Mouse (Mus musculus): ENCODE data around the gene Fgf15.
A peak's percentile ranks its signal among the peaks of the same experiment; 100 is the strongest.
"Not testable (repeated sequence)": the region's sequence is repeated elsewhere in the genome, so short reads cannot be mapped to it uniquely, and the experiment has no call there.

Fgf15 gene

DNA sequence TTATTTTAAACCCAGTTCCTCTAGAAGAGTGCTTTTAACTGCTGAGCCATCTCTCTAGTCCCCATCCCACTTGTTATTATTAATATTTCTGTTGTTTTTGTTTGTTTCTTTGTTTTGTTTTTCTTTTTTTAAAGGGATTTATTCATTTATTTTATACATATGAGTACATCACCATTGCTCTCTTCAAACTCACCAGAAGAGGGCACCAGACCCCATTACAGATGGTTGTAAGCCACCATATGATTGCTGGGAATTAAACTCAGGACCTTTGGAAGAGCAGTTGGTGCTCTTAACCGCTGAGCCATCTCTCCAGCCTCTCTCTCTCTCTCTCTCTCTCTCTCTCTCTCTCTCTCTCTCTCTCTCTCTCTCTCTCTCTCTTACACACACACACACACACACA, 5.7 kb upstream of the Fgf15 start:
- not testable (repeated sequence) for DNase-seq (ENCODE audit: low spot score in 2 of 2)

DNA sequence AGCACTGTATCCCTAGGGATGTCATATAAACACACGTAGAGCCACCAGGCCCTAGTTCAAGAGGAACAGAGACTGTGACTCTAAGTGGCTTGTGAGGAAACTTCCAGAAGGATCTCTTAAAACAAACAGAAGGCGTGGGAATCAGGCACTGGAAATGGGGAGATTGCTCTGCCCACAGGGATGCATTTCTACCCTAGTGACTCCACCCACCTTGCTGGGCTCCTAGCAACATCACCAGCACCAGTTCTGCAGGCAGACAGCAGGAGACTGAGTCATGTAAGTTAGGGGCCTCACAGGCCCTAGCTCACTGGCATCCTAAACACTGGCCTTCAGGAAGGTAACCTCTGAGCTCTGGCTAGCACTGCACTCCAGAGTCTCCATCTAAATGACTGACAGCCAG, 4.5 kb upstream of the Fgf15 start:
- DNase-seq (ENCODE audit: low spot score in 2 of 2) = no peak

DNA sequence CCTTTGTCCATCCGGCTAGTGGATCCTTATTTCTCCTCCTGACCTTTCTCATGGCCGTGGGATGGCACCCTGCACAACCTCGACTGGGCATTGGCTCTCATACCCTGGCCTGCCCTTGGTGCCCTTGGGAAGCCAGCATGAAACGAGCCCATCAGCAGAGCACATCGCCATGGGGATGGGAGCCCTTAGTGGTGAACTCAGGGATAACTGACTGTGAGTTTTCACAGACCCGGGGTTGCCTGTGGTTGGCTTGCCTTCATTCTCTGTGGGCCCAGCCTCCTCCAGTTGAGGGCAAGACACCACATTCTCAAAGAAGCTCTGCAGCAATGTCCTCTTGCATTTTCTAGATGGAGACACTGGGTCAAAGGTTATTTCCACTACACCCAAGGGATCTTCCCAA, 4.0 kb upstream of the Fgf15 start:
- DNase-seq (ENCODE audit: low spot score in 2 of 2) = no peak

DNA sequence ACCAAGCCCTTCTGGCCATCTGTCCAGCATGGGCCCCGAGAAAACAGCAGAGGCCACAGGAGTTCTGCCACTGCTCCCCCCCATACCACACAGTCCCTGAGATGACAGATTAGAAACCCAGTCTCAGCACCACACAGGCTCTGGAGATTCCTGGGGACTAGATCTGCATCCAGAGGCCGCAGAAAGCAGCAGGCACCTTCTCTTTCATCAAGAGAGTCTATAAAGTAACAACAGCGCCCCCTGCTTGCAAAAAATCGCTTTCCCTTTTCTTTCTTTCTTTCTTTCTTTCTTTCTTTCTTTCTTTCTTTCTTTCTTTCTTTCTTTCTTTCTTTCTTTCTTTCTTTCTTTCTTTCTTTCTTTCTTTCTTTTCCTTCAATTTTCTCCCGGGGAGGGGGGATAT, 2.1 kb upstream of the Fgf15 start:
- DNase-seq (ENCODE audit: low spot score in 2 of 2) = no peak

DNA sequence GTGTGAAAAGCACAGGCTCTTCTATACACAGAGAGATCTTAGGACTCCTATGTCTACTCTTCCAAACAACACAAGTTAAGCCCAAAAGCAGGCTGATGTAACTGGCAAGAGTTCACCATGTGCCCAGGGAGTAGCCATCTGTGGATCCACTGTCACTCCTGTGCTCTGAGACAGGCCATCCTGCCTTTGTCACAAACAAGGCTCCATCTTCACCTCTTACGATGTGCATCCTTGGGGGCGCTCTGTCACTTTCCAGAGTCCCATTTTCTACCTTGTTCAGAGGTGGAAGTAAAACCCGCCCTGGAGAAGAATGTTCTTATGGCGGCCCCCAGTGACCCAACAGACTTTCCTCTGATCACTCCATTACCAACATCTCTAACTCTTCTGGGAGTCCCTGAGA, 1.6 kb upstream of the Fgf15 start:
- no peak for DNase-seq (ENCODE audit: low spot score in 2 of 2)

DNA sequence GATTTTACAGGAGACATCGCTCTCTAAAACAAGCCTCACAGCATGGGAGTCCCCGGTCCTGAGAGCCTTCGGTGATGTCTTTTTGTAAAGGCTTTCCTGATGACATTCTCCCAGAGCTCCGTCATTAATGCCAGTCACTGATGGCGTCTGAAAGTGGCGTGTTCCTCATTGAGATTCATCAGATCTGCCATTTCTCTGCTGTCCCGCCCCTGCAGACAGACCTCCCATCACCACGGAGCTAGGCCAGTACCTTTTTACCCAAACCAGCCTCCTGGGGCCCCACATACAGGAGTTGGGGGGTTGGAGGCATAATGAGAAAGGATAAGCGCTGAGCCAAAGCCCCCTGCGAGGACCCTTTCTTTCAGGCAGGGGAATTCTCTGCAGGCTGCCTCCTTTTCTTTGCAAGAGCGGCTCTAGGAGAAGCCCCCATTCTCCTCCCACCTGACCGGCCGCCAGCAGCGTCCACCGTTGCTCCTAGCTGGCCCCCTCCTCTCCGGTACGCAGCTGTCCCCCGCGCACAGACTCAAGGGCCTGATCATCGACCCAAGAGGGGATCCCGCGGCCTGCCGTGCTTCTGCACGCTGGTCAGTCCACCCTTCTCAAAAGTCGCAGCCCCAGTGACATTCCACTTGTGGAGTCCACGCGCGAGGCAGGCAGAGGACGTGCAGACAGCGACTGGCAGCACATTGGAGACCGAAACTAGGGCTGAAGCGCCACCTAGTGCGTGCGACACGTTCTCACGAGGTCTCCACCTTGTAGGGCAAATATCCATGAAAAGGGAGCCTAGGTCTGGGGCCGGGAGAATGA, 823 bp upstream of the Fgf15 start:
- peak; percentile 24 to 26 for DNase-seq (ENCODE audit: low spot score in 2 of 2)

DNA sequence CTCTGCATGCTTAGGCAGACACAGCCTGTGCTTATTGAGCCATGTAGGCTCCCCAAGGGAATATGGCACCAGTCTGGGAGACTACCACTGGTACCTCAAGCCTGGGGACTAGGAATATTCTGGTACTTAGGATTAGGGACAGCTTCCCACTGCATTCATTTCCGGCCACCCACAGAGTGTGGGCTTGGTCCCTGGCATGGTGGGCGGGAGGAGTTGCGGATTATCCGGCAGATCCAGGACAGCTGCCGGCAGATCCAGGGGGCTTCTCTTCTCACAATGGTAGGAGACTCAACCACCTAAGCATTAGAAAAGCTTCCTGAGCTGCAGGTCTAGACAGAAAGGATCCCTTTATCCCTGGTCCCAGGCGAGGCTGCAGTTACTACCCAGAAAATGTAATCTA, 2.2 kb downstream of the Fgf15 start:
- DNase-seq (ENCODE audit: low spot score in 2 of 2) = no peak

DNA sequence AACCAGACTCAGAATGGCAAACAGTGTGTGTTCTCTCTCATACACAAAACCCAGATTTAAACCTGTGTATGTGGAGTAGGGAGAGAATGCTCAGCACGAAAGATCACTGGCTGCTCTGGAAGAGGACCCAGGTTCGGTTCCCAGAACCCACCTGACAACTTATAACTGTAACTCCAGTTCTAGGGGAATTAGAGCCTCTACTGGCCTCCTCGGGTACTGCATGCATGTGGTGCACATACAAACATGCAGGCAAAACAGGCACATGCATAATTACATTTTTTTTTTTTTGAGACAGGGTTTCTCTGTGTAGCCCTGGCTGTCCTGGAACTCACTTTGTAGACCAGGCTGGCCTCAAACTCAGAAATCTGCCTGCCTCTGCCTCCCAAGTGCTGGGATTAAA, 9.2 kb downstream of the Fgf15 start:
- not testable (repeated sequence) for DNase-seq (ENCODE audit: low spot score in 2 of 2)

DNA sequence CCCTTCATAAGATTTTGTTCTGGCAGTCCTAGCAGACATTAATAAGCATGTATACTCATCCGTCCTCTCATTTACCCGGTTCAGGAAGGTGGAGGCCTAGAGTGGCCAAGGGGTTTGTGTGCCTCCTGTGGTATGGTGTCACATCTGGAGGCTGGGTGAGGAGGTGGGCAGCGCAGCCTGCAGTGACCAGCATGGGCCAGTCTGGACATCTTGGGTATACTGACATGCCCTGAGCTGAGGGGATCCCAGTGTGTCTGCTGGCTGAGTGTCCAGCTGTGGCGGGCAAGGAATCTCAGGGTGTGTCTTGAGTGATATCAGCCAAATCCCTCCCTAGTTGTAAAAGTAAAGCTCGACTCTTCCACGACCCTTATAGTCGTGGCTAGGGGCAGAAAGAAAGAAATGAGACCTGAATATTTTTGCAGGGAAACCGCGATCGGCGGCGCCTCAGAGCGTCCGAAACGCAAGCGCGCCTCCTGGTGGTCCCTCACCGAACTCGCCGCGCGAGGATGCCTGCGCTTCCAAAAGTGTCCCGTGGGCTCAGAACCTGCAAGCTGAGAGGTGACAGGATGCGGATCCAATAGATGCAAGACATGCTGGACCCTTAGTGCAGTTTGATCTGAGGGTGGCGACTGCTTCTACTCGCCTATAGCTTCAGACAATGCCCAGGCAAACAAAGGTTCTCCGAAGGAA, 10.5 kb downstream of the Fgf15 start:
- no peak for DNase-seq (ENCODE audit: low spot score in 2 of 2)

DNA sequence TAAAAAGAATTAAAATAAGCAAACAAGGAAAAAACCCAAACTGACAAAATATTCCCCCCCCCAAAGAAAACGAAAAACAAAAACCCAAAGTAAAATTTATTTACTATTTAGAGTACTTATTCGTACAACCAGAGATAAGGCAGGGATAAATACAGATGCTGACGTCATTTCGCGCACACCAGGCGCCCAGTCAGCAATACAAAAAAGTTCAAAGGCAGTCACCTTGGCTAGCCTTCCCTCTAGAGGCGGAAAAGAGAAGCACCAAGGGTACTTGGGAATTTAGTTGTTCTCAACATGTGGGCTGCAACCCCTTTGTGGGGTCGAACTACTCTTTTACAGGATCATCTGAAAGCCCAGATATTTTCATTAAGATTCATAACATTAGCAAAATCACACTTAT, 11.5 kb downstream of the Fgf15 start:
- DNase-seq (ENCODE audit: low spot score in 2 of 2) = no peak

DNA sequence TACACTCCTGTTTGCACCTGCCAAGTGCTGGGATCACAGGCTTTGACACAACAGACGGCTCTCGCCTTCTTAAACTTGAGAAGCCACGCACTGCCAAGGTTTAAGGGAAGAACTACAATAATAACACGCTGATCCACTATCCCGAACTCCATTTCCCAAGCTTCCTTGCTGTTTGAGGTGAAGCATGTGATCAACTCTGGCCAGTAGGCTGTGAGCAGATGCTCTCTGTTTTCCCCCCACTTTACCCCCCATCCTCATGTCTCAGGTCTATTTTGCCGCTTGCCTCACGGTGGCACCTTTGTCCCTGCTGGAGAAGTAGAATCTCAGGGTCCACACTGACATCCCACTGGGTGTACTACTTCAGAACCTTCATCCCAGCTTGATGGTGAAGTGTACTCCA, 12.4 kb downstream of the Fgf15 start:
- no peak for DNase-seq (ENCODE audit: low spot score in 2 of 2)

DNA sequence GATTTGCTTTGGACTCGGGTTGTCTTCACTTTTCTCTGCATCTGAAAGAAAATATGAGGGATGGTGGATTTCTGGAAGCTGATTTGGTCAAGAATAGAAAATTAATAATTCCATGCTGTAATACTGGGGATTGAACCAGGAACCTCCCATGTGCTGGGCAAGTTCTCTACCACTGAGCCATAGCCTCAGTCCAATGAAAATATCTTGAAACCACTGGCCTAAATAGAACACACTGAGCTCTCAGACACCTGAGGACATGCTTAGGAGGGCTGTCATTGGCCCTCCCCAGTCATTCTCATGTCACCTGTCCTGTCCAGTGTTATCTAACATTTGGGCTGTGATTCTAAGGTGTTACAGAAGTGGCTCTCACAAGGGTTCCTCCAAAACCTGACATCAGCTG, 14.8 kb downstream of the Fgf15 start:
- no peak for DNase-seq (ENCODE audit: low spot score in 2 of 2)

DNA sequence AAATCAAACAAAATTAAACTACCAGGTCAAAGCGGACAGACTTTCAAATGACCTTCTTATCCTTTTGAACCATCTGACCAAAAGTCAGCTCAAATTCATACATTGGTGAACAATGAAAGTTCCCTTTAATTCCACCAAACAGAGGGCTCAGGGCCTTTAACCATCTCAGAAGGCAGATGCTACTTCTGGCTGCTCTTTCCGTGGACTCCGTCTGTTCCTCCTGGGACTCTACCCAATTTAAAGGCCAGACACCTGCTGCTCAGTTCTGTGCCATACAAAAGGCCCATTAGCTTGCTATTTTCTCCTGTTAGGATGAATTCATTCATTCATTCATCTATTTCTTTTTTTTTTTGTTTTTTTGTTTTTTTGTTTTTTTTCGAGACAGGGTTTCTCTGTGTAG, 16.6 kb downstream of the Fgf15 start:
- no peak for DNase-seq (ENCODE audit: low spot score in 2 of 2)

DNA sequence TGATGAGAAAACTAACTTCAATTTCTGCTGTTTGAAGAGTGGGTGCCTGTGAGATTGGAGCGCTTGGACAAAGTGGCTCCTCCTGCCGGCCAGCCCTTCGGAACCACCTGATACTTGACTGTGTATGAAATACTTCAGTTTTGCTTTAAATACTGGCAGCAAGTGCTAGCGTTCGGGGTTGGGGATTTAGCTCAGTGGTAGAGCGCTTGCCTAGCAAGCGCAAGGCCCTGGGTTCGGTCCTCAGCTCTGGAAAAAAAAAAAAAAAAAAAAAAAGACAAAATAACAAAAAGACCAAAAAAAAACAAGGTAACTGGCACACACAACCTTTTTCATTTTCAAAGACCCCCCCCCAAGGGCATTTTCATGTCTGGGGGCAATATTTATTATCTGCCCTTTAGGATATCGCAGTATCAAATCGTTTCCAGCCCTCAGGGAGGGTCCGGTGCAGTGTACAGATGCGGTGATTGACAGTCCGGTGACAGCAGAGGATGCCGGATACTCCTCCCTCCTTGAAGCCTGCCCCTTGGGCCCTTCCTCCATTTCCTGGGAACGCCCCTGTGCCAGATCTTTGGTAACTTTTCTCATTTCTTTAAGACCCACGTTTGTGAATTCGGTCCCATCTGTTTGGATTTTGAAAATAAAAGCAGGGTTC, 18.1 kb downstream of the Fgf15 start:
- no peak for DNase-seq (ENCODE audit: low spot score in 2 of 2)

DNA sequence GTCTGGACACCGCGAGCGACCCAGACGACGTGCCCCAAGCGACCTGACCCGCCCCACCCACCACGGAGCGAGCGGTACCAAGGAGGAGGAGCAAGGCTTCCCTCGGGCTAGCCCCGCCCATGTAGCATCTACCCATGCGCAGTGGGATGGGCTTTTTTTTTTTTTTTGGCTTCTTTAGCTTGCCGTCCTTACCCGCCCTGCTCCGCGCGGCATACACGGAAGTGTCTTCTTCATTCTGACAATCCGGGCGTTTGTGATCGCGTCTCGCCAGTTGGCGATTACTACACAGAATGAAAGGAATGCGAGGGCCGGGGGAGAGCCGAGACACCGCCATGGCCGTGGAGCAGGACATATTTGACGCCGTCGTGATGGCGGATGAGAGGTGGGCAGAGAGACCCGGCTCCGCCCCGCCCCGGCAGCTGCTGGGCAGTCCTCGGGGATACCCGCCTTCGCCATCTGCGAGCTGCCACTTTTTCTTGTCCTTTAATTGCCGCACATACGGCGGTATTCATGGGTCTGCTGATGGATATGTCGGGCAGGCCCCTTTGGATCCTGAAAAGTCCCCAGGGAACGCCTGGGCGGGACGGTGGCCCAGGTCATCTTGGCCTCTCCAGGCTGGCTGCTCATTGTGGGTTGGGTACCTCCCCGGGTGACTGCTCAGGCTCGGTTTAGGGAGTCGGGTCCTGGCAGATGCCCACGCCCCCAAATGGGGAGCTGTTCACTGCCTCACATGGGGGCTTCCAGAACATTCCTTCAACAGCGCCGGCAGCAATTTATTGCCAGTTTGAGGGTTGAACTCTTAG, 18.8 kb downstream of the Fgf15 start, which contains the start of gene LTO1:
LTO1 (plus strand) TSS at position 153 of the 803 bp plus-strand sequence.
- DNase-seq (ENCODE audit: low spot score in 2 of 2) = peak; percentile 88 to 91

DNA sequence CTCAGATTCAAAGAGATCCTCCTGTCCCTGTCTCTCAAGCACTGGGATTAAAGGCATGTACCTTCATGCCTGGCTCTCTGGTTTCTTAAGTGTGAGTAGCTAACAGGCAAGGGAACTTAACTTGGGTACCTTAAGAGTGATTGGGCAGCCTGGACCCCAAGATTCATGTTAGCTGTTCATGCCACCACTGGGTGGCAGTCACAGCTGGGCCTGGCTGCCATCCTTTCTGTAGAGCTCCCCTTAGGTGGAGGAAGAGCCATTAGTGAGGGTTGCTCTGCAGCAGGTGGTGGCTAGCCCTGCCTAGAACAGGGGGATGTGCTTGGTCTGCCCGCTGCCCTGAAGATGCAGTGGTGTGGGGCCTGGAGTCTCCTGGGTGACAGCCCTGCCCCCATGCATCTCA, 22.5 kb downstream of the Fgf15 start:
- no peak for DNase-seq (ENCODE audit: low spot score in 2 of 2)

DNA sequence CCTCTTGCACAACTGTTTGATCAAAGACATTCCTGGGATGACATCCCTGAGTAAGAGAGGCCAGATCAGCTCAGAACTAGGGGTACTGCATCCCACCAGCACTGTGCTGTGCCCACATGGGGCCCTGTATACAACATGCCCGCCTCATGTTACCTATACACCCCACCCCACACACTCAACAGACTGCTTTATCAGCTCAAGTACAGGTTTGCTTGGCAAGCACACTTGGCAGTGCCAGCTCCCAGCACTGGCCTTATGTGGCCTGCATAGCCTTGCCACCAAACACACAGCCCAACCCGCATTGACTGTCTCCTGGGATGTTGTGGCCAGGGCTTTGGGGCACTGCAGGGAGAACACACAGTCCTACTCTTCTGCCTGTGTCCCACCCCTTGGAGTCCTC, 31.3 kb downstream of the Fgf15 start:
- DNase-seq (ENCODE audit: low spot score in 2 of 2) = no peak

DNA sequence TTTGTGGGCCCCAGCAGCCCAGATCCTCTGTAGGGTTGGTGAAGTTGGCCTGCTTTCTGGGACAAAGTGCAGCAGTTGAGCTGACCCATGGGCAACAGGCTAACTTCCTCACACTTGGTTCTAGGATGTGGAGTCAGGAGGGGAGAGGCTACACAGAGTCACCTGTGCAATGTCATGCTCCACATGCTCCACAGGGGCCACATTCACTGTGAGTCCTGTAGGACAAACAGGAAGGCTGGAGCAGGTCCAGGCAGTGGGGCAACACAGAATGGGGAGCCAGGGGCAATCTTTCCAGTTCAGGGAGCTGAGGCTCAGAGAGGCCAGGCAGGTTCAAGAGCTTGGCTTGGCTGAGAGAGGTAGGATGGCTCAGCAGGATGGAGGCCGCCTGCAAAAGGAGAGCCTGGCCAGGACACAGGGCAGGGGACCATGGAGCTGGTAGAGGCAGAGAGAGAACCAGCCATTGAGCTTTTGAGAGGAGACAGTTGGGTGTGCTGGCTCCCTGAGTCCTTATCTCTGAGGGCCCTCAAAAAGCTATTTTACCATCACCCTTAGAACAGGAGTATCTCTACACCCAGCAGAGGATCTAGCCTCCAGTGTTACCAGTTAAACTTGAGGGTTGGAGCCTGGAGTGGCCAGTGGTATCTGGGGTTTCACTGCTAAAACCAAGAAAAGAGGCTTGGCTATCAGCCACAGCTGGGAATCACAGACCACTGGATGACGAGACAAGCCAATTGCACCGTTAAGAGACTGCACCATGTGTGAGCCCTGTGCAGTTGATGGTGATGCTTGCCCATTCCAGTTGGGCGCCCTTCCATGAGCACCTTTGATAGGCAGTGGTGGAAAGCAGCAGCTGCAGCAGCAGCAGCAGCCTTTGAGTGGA, 31.9 kb downstream of the Fgf15 start:
- no peak for DNase-seq (ENCODE audit: low spot score in 2 of 2)

DNA sequence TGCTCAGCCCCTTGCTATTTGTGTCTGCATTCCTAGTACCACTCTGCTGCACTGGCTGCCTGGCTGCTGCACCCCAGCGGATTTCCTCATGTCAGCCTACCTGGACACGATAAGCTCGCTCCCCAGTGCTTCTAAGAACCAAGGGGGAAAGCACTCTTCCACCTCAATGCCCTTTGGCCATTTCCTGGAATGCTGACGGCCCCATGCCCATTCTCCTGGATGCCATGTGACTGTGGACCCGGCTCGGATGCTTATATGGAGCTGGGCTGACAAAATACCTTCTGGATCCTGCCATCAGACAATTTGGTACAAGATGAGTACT, 32.5 kb downstream of the Fgf15 start:
- DNase-seq (ENCODE audit: low spot score in 2 of 2) = no peak

DNA sequence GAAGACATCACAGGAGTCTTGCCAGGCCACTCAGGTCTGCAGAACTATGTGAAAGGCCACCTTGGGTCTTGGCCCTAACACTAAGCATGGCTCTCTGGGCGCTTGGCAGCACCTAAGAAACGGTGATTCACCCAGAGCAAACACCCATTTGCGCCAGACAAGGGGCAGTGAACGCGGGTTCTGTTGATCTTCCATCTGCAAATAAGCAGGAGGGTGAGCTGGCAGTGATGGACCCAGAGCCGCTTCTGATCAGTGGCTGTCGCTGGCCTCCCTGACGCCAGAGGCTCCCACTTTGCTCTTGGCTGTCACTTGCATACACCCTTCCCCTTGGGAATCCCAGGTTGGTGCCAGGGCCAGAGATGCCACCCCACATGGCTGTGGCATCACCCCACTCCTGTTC, 33.2 kb downstream of the Fgf15 start:
- no peak for DNase-seq (ENCODE audit: low spot score in 2 of 2)

DNA sequence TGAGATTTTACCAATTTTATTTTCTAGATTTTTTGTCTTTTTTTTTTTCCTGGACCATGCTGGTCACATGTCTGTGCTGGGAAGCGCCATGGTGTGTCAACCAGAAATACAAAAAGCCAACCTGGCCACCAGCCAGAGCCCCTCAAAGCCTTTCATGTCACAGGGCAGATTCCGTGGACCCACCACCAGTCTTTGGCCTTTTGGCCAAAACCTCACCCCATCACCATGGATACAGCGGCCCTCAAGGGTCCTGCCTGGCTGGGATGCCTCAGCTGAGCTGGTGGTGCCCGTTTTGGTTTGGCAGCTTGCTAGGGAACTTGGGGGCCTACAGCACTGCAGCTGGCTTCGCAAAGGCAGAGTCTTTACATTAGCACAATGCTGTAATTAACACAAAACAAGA, 33.6 kb downstream of the Fgf15 start:
- no peak for DNase-seq (ENCODE audit: low spot score in 2 of 2)

Measured in spleen, postnatal 36 days (tissue).